Mouse (Mus musculus) natural killer cell, adult 2 months (primary cell): Measurements from ENCODE around the gene Mettl5.
"Not testable (repeated sequence)": the region's sequence is repeated elsewhere in the genome, so short reads cannot be mapped to it uniquely, and the experiment has no call there.

Experiments
- DNase-seq, 2 experiments: peaks; one replicate each; pipeline ENCODE4 v3.0.0; 2022; ENCODE audit warnings: low spot score in 2 of 2

The Mettl5 gene

DNA sequence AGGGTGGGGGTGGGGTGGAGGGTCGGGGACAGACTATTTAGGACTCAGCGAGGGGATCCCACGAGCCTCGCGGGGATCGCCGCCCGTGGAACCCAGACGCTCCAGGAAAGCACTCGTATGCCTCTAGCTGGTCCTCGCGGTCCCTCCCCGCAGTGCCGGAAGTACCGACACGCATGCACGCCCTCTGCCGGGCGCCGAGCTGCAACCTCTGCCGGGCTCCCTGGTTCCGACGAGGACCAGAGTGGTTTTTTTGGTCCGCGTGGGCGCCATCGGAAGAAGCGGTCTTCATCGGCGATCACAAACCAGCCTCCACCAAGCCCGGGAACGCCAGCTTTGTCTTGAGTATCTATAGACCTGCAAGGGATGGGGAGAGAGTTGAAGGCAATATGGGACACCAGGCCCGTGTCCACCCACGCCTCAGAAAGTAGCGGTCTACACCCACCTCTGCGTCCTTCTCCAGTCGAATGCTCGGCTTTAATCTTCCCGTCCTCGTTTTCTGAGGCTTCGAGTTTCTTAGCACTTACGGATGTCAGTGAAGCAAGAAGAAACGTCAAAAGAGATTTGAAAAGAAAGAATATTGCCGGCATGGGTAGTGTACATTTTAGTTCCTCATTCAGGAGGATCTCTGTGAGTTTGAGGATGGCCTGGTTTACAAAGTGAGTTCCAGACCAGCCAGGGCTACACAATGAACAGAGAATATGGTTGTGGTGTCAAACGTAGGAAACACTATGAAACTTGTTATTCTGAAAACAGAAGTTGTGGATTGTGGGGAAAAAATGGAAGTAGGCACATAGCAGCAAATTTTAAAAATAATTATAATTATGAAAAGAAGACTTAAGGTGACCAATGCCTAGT, at the start of gene Mettl5:
Gene Mettl5, minus strand, starts transcription at position 165 of the 855 bp plus-strand sequence.
- DNase-seq, result peak; percentile 79 to 87

DNA sequence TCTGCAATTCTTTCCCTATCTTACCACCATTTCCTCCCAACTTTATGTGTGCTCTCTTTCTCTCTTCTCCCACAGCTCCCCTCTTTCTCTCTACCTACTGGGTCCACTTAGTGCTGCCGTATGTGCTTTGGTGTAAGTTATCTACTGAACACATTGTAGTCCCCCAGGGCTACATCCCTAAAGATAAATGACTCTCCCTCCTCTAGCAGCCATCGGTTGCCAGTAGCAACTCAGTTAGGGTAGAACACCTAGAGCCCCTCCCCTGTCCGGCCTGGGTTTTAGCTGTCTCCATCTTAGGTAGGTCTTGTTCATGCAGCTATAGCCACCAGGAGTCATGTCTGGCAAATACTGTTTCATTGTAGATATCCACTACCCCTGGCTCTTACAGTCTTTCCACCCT, 39.5 kb upstream of the Mettl5 start:
- no peak for DNase-seq

DNA sequence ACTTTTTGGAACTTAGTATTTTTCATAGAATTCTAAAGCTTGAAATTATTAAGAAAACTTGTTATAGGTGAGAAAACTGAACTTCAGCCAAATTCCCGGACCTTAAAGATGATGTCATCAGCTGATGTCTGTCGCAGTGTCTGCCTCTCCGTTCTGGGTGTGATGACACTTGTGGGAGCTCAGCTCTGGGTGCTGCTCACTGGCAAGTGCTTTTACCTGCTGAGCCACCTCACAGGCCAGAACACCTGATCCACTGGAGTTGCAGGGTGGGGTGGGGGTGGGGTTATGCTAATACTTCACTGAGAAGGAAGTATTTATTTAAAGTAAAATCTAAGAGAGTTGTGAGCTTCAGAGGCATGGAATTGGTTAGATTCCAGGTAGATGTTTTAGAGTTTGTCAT, 31.9 kb upstream of the Mettl5 start:
- DNase-seq, result no peak

DNA sequence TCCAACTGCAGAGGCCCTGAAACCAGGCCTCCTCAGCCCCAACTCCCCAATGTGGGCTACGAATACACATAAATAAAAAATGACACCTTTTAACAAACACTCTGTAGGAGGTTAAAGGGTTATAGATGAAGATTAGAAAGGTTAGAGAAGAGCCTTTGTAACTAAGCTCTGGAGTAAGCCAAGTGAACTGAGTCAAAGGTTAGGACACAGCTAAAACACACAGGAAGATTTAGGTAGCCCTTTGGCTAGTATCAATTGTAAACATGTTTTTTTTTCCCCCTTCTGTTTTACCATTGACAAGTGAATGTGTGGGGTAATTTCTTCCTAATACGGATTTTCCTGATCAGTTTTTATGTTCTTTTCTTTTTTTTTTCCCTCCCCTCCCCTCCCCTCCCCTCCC, 27.4 kb upstream of the Mettl5 start:
- DNase-seq, result no peak

DNA sequence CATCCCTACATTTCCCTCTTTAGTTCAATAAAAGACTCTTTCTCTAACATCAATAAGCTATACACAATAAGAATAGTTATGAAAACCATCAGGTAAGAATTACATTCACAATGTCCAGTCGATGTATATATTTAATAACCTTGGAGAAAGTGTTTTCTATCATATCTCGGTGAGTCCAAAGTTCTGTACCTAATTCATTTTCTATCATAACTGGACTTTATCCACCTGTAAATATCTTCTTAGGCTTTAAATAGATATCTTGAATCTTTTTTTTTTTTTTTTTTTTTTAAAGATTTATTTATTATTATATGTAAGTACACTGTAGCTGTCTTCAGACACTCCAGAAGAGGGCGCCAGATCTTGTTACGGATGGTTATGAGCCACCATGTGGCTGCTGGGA, 22.0 kb upstream of the Mettl5 start:
- not testable (repeated sequence) for DNase-seq

DNA sequence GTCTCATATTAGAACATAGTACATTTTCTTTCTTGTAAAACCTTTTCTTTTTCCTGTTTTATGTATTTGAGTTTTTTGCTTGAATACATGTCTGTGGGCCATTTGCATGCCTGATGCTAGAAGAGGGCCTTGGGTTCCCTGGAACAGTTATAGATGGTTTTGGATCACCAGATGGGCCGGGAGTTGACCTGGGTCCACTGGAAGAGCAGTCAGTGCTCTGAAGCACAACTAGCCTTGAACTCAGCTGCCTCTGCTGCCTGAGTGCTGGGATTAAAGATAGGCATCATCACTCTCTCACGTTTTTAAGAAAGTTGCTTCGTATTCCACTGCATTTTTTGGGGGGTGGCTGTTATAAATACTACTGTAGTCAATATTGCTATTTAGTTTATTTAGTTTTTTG, 18.1 kb upstream of the Mettl5 start:
- no peak for DNase-seq

DNA sequence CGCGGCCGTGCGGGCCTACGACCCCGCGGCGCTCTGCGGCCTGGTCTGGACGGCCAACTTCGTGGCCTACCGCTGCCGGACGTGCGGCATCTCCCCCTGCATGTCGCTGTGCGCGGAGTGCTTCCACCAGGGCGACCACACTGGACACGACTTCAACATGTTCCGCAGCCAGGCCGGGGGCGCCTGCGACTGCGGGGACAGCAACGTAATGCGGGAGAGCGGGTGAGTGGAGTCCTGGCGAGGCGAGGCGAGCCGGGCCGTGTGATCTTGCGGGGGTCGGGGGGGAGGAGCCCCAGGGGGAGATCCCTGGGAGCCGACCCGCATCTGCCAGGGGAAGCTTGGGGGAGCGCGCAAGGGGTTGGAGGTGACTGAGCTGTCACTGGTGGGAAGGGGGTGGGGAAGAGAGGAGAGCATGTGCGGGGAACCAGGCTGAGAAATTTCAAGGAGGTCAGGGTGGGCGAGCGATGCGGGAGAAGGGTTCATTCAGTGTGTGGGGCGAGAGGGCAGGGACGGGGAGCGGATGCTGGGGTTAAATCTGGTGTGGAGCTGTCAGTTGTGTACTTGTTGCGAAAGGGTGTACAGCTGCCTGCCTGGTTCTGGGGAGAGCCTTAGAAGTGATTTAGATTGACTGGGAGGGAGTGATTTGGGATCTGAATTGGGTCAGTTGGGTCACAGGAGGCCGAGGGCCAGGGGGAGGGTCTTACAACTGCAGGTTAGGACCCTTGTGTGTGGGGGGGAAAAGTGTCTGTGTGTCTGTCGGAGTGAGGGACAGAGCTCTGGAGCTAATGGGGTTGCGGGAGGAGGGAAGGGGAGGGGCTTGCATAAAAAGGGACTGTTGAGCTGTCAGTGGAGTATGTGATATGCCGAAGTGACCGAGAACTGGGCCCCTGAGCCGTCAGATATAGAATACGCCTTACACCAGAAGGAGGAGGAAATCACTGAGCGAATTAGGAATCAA, 12.5 kb upstream of the Mettl5 start:
- peak; percentile 39 to 41 for DNase-seq

DNA sequence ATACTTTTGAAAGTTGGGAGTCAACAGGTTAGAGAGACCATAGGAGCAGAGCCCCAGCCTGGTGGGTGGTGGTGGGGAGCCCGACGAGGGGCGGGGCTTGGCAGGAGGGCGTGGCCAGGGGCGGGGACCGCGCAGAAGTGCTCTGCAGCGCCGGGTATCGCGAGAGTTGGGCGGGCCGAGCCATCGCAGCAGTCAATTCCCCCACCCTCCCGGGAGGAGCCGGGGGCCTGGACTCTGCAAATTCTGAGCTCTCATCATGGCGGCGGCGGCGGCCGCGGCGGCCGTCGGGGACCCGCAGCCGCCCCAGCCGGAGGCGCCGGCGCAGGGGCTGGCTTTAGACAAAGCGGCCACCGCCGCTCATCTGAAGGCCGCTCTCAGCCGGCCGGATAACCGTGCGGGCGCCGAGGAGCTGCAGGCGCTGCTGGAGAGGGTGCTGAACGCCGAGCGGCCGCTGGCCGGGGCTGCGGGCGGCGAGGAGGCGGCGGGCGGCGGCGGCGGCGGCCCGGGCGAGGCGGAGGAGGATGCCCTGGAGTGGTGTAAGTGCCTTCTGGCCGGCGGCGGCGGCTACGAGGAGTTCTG, 11.7 kb upstream of the Mettl5 start, which contains the start of gene Ubr3:
Gene Ubr3, plus strand, starts transcription at position 208 of the 579 bp plus-strand sequence.
- peak; percentile 96 to 97 for DNase-seq

DNA sequence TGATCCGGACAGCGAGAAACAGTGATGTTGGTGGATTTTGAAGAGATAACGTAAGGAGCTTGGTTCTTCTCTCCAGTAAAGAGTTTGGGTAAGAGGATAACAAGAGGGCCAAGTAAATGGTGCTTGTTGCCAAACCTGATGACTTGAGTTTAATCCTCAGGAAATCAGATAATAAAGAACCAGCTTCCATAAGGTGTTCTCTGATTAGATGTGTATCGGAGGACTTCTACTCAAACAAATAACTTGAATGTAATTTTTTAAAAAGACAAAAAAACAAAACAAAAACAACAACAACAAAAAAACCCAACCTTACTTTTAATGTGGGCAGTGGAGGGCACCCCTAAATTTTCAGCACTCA, 10.8 kb upstream of the Mettl5 start:
- DNase-seq, result no peak

DNA sequence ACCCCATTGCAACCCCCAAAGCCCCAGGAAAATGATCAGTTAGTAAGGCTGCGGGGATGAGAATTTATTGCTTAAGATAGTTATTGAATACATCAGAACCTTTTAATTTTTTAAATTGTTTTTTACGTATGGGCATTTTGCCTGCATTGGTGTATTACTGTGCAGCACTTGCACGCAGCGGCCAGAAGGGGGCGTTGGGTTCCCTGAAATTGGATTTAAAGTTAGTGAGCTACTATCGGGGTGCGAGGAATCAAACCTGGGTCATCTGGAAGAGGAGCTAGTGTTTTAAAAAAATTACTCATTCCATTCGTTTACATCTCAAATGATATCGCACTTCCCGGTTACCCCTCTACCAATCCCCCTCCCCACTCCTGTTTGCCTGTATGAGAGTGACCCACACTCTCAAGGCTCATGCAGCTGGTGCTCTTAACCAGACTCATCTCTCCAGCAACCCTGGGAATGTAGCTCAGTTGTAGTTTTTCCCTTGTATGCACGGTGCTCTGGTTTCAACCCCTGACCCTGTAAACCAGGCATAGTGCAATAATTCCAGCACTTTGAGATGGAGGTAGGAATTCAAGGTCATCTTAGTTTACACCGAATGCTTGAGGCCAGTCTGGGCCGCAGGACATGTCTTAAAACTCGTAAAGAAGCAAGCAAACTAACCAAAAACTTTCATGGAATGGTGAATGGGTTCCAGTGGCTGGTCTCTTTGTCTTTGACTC, 10.2 kb upstream of the Mettl5 start:
- peak; percentile 23 to 36 for DNase-seq

DNA sequence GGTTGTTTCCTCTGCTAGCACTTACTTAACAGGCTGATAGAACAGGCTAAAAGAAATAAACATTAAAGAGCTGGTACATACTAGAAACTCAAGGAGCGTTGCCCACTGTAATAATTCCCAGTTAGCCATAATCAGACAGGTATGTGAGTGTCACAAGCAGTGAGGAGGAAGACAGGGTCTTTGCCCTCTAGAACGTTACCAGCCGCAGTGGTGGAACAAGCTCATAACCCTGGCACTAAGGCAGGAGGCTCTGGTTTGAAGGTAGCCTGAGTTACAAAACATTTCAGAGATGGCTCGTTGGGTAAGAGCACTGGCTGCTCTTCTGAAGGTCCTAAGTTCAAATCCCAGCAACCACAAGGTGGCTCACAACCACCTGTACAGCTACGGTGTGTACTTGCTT, 8.5 kb upstream of the Mettl5 start:
- DNase-seq, result no peak

DNA sequence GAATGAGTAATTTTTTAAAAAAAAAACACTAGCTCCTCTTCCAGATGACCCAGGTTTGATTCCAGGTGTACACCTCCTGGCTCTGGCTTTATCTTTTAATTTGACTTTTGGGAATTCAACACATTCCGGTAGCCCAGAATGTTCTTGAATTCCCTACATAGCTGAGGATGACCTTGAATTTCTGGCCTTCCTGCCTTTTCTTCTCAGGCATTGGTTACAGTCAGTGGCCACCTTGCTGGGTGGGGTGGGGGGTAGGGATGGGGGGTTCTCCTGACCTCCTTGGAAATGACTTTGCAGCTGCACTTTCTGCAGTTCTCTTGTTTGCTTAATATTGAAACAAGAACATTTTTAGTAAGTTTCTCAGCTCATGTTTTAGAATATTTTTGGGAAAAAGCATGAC, 7.7 kb upstream of the Mettl5 start:
- DNase-seq, result no peak

DNA sequence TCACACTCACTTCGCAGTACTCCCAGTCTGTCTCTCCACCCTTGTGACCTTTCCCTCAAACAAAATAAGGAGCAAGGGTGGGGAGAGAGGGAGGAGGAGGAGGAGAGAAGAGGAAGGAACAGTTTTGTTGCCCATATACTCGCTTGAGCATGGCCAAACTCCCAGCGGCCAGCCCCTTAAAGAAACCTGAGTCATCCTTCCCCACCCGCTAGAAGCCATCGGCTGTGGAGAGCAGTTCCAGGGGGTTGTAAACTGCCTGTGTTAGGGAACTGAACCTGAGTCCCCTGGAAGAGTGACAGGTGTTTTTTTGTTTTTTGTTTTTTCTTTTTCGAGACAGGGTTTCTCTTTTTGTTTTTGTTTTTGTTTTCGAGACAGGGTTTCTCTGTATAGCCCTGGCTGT, 5.4 kb upstream of the Mettl5 start:
- DNase-seq, result no peak

DNA sequence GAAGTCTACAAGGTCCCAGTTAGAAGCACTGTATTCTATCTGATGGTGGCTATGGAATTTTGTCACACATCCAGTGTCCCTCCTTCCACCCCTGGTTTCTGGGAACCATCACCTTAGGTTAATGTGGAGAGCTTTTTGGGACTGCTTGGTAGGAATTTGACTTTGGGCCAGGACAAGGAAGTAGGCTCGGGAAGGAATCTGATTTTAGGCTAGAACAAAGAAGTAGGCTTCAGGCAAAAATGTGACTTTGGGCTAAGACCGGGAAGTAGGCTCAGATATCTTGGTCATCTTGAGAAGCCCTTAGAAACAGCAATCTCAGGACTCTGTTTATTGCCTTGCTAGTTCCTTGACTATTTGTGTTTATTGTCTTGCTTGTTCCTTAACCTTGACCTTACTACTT, 3.5 kb upstream of the Mettl5 start:
- no peak for DNase-seq

DNA sequence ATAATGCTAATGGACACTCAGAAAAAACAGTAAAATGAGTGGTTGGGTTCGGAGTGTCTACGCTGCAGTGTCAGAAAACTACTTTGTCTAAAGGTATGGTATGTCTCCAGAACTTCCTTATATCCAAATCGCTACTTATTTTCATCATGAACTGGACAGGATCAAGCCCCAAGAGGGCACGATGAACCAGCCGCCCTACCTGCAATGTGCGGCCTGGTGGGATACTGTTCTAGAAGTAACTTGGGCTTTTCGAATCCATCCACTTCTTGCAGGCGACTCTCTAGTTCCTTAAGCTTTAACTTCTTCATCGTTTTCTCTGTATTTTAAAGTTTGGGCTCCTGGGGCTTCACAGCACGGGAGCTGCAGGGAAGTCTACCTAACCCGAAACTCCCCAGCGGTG, 365 bp downstream of the Mettl5 start:
- no peak for DNase-seq

DNA sequence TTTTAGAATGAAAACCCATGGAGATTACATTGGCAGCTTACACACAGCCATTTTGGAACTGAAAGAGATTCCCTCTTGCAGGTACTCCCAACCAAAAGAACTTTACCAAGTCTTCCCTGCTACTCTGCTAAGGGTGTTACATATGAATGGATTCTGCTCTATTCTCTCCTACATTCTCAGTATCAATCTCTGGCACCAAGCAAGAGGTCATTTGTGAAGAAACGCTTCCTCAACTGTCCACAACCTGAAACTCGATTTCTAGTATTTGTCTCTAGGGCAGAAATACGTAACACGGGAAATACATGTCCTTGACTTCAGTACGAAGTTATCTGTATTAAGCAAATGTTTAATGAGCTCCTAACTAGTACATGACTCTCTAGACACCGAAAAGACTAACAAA, 834 bp downstream of the Mettl5 start:
- no peak for DNase-seq

DNA sequence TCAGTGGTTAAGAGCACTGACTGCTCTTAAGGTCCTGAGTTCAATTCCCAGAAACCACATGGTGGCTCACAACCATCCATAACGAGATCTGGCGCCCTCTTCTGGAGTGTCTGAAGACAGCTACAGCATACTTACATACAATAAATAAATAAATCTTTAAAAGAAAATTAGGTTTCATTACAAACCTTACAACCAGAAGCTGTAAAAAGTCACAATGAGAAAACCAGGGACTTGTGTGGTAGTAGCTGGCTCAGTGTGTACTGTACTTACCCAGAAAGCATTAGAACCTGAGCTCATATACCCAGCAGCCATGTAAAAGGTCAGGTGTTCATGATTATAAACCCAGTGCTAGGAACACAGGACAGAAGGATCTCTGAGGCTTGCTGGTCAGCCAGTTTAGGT, 1.4 kb downstream of the Mettl5 start:
- peak; percentile 14 to 28 for DNase-seq

DNA sequence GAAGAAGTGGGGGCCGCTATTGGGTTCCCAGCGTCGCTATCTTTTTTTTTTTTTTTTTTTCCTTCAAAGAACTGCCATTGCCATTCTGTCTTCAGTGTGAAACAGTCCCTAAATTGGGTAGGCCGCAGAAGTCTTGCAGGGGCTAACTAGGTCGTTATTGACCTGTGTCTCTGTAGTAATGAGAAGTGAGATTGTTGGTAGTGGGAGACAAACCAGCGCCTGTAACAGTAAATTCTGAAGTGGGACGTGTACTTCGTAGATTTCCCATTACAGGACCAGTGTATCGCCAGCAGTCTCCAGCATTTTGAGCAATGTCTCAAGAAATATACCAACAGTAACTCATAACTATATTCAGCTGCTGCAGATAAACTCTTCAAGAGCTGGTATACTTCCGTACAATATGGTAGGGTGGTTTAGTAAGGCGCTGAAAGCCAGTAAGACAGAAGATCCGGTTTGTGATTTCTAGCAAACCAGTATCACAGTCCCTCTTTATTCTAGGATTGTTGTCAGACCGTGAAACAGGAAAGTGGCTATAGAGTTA, 23.2 kb downstream of the Mettl5 start:
- DNase-seq, result no peak

DNA sequence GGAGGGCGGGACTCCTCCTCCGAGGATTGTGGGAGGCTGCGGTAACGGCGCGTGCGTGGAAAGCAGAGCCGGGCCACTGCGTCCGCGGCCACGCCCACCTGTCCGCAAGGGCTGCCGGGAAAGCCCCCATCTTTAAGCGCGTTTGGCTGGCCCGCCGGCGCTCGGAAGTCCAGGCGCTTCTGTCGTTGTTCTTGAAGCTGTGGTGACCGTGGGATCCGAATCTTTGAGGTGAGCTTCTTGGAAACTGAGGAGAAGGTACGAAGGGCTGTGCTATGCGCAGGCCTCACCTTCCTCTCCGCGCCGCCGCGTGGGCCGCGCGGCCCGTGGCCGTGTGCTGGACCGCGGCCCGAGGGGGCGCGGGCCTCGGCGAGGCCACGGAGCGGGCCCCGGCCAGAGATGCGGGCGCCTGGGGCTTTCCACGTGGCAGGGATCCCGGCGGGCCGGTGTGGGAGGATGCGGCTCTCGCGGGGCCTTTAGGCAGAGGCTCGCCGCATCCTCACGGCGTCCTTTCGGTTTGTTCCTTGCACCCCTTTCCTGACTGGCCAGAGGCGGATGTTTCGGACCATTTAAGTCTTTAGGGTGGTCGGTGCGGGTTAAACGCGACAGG, 23.8 kb downstream of the Mettl5 start, which contains the start of gene Ssb:
Gene Ssb, plus strand, starts transcription at position 78 of the 607 bp plus-strand sequence.
- DNase-seq, result peak; percentile 86 to 92

DNA sequence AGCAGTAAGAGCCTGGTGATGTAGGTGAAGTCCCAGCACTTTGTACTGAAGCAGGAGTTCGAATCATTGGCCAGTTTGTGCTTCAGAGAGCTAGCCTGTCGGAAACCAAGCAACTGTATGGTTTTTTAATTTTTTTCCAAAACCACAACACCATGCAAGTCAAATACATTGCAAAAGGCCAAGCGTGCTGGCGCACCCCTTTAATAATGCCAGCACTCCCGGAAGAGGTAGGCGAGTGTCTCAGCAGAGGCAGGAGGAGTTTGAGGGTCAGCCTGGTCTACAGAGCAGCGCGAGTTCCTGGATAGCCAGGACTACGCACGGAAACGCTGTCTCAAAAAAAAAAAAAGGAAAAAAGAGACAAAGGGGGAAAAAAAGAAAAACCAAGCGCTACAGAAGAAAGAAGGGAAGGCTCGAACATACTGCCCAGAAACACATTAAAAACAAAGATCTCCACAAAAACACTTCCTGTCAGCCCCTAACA, 24.4 kb downstream of the Mettl5 start:
- peak; percentile 23 to 26 for DNase-seq

DNA sequence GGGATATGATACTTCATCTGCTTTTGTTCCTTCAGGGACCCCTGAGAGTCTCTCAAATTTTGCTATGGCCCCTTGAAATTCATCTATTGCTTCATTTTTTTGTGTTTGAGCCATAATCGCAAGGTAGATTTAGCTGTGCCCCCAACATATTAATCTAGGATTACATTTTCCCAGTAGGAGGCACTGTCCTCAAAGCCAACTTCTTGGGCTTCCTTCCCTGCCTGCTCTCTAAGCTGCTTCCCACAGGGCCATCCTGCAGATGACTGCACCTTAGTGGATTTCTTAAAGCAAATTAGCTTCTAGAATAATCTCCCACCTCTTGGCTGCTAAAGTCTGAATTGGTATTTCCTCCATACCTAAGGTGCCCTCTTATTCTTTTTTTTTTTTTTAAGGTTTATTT, 27.5 kb downstream of the Mettl5 start:
- DNase-seq, result no peak
